Mouse (Mus musculus) midbrain, embryonic 16.5 days (tissue): ENCODE data around the gene Ccdc73. TPM values are rescaled to one million over a fixed set of nuclear protein-coding genes. Genes with fewer than 3 reads are reported as not detected.

ENCODE experiments used
- ATAC-seq: fragments of 200-750 bp; cut with Nextera tagmentation; 2 replicates; pipeline ENCODE4 v1.8.0; 2017; ENCODE audit warnings: moderate TSS enrichment
- H3K27ac ChIP-seq: fragments of 300-500 bp; sonication (generic); 2 replicates; pipeline ENCODE4 v1.5.1; 2014; ENCODE audit warnings: mild to moderate bottlenecking, low read length, mixed read lengths
- H3K27me3 ChIP-seq: fragments of 300-500 bp; sonication (generic); 2 replicates; pipeline ENCODE4 v1.6.1; 2014; ENCODE audit warnings: low read depth, low read length, mixed read lengths; ENCODE audit not compliant: control insufficient read depth, insufficient read depth
- H3K36me3 ChIP-seq: fragments of 300-500 bp; sonication (generic); 2 replicates; pipeline ENCODE4 v1.6.1; 2014; ENCODE audit warnings: mild to moderate bottlenecking, low read length, moderate library complexity, mixed read lengths; ENCODE audit not compliant: control insufficient read depth, insufficient read depth
- H3K4me1 ChIP-seq: fragments of 300-500 bp; sonication (generic); 2 replicates; pipeline ENCODE4 v1.6.1; 2014; ENCODE audit warnings: mild to moderate bottlenecking, low read length, mixed read lengths; ENCODE audit not compliant: control insufficient read depth, insufficient read depth
- H3K4me2 ChIP-seq: fragments of 300-500 bp; sonication (generic); 2 replicates; pipeline ENCODE4 v1.6.1; 2014; ENCODE audit warnings: mild to moderate bottlenecking, low read length, mixed read lengths
- H3K4me3 ChIP-seq: fragments of 300-500 bp; sonication (generic); 2 replicates; pipeline ENCODE4 v1.5.1; 2014; ENCODE audit warnings: low read depth, mild to moderate bottlenecking, low read length, moderate library complexity, mixed read lengths
- H3K9ac ChIP-seq: fragments of 300-500 bp; sonication (generic); 2 replicates; pipeline ENCODE4 v1.6.1; 2014; ENCODE audit warnings: low read depth, low read length, mixed read lengths
- H3K9me3 ChIP-seq: fragments of 300-500 bp; sonication (generic); replicated peaks from 2 replicates; pipeline ENCODE4 v1.6.1; 2014; ENCODE audit warnings: mild to moderate bottlenecking, low read length, mixed read lengths; ENCODE audit not compliant: control insufficient read depth, poor library complexity, severe bottlenecking
- WGBS: fragments of 180-500 bp; shearing (Covaris S2); extraction: QIAGEN DNeasy Blood & Tissue Kit; methylation state at CpG from one replicate; pipeline ENCODE4 v1.1.7; 2014; 5-methylcytosine and 5-hydroxymethylcytosine counted together
- polyA plus RNA-seq: library from polyadenylated mRNA; unstranded; fragments of >200 nt; fragmentation: Nextera tagmentation; extraction: Ambion mirVana; gene quantifications from 2 replicates; pipeline ENCODE4 v1.2.1, GENCODE M21; 2015

Ccdc73 gene
- polyA plus RNA-seq, 1 experiment from 2014 or later, result 6.5 TPM

GRCm38 (mm10) chr2:105028806-105029205 lies 161.2 kb downstream of the Ccdc73 start:
- no peak overlapping the region for H3K9ac ChIP-seq
- no peaks in the 10 kb centered on the region for H3K4me1 ChIP-seq
- WGBS, result 80% methylated on average over 5 of the region's 5 CpGs

GRCm38 (mm10) chr2:105030505-105030904 lies 162.9 kb downstream of the Ccdc73 start:
- H3K36me3 ChIP-seq, result no peaks in the 10 kb centered on the region
- H3K4me2 ChIP-seq, result no peak overlapping the region
- WGBS, result 92% methylated on average over 5 of the region's 5 CpGs
- ATAC-seq, result no peak
- no peak overlapping the region for H3K9ac ChIP-seq
- no peak overlapping the region for H3K27ac ChIP-seq
- H3K27me3 ChIP-seq, result no peaks in the 10 kb centered on the region
- H3K9me3 ChIP-seq, result no peaks in the 10 kb centered on the region
- no peaks in the 10 kb centered on the region for H3K4me1 ChIP-seq
- H3K4me3 ChIP-seq, result no peak overlapping the region

More at GRCm38 (mm10) chr2:105028806-105029205, 161.2 kb downstream of the Ccdc73 start:
- Histone ChIP-seq H3K27me3 (no peaks in the 10 kb centered on the region), H3K9me3 (no peaks in the 10 kb centered on the region), H3K36me3 (no peaks in the 10 kb centered on the region), H3K4me3 (no peak overlapping the region), H3K27ac (no peak overlapping the region), H3K4me2 (no peak overlapping the region)
- no peak for ATAC-seq

- no peak overlapping the region for H3K4me2 ChIP-seq
- no peaks in the 10 kb centered on the region for H3K27me3 ChIP-seq
- H3K4me3 ChIP-seq, result no peak overlapping the region
- no peaks in the 10 kb centered on the region for H3K4me1 ChIP-seq
- WGBS, result 32% methylated on average over 3 of the region's 3 CpGs
- no peaks in the 10 kb centered on the region for H3K9me3 ChIP-seq
- no peak for ATAC-seq
- H3K9ac ChIP-seq, result no peak overlapping the region
- H3K27ac ChIP-seq, result no peak overlapping the region
- H3K36me3 ChIP-seq, result no peaks in the 10 kb centered on the region
These were observed 166.5 kb downstream of the Ccdc73 start for GRCm38 (mm10) chr2:105034084-105034483.

GRCm38 (mm10) chr2:105035985-105036384 lies 168.4 kb downstream of the Ccdc73 start:
- Histone ChIP-seq H3K4me1 (no peaks in the 10 kb centered on the region), H3K9me3 (no peaks in the 10 kb centered on the region), H3K36me3 (no peaks in the 10 kb centered on the region), H3K9ac (no peak overlapping the region), H3K4me3 (no peak overlapping the region), H3K27me3 (no peaks in the 10 kb centered on the region), H3K4me2 (no peak overlapping the region), H3K27ac (no peak overlapping the region)
- ATAC-seq, result no peak
- 64% methylated on average over 11 of the region's 11 CpGs for WGBS

GRCm38 (mm10) chr2:105036401-105037070 lies 168.9 kb downstream of the Ccdc73 start:
- Histone ChIP-seq H3K4me1 (no peaks in the 10 kb centered on the region), H3K36me3 (no peaks in the 10 kb centered on the region), H3K27ac (no peak overlapping the region), H3K9me3 (no peaks in the 10 kb centered on the region), H3K4me3 (no peak overlapping the region), H3K27me3 (no peaks in the 10 kb centered on the region), H3K4me2 (no peak overlapping the region), H3K9ac (no peak overlapping the region)
- no peak for ATAC-seq
- WGBS, result 78% methylated on average over 11 of the region's 11 CpGs

GRCm38 (mm10) chr2:105037956-105038569 lies 170.5 kb downstream of the Ccdc73 start:
- H3K27me3 ChIP-seq, result no peaks in the 10 kb centered on the region
- no peak overlapping the region for H3K9ac ChIP-seq
- H3K4me2 ChIP-seq, result no peak overlapping the region
- H3K4me1 ChIP-seq, result no peaks in the 10 kb centered on the region
- no peaks in the 10 kb centered on the region for H3K36me3 ChIP-seq
- no peak for ATAC-seq
- no peak overlapping the region for H3K27ac ChIP-seq
- H3K9me3 ChIP-seq, result no peaks in the 10 kb centered on the region
- WGBS, result 78% methylated on average over 7 of the region's 7 CpGs
- H3K4me3 ChIP-seq, result no peak overlapping the region

GRCm38 (mm10) chr2:105038879-105039278 lies 171.3 kb downstream of the Ccdc73 start:
- H3K36me3 ChIP-seq, result no peaks in the 10 kb centered on the region

GRCm38 (mm10) chr2:105040859-105041258 lies 173.3 kb downstream of the Ccdc73 start:
- Histone ChIP-seq H3K4me1 (no peaks in the 10 kb centered on the region), H3K4me2 (no peak overlapping the region), H3K36me3 (no peaks in the 10 kb centered on the region), H3K27ac (no peak overlapping the region), H3K27me3 (no peaks in the 10 kb centered on the region), H3K9ac (no peak overlapping the region), H3K4me3 (no peak overlapping the region), H3K9me3 (no peaks in the 10 kb centered on the region)
- ATAC-seq, result no peak
- 86% methylated on average over 4 of the region's 4 CpGs for WGBS

More at GRCm38 (mm10) chr2:105038879-105039278, 171.3 kb downstream of the Ccdc73 start:
- Histone ChIP-seq H3K9ac (no peak overlapping the region), H3K4me2 (no peak overlapping the region), H3K9me3 (no peaks in the 10 kb centered on the region), H3K4me3 (no peak overlapping the region), H3K4me1 (no peaks in the 10 kb centered on the region), H3K27me3 (no peaks in the 10 kb centered on the region), H3K27ac (no peak overlapping the region)
- ATAC-seq, result no peak
- WGBS, result 93% methylated on average over 5 of the region's 5 CpGs

GRCm38 (mm10) chr2:105043152-105043551 lies 175.5 kb downstream of the Ccdc73 start:
- WGBS, result 69% methylated on average over 4 of the region's 4 CpGs
- H3K4me2 ChIP-seq, result no peak overlapping the region
- no peak overlapping the region for H3K4me3 ChIP-seq
- H3K27ac ChIP-seq, result no peak overlapping the region
- no peaks in the 10 kb centered on the region for H3K27me3 ChIP-seq
- no peaks in the 10 kb centered on the region for H3K4me1 ChIP-seq
- ATAC-seq, result no peak
- H3K36me3 ChIP-seq, result no peaks in the 10 kb centered on the region
- H3K9me3 ChIP-seq, result no peaks in the 10 kb centered on the region
- no peak overlapping the region for H3K9ac ChIP-seq
